Mouse (Mus musculus): Measurements from ENCODE around the gene Washc4.

Gene Washc4

DNA sequence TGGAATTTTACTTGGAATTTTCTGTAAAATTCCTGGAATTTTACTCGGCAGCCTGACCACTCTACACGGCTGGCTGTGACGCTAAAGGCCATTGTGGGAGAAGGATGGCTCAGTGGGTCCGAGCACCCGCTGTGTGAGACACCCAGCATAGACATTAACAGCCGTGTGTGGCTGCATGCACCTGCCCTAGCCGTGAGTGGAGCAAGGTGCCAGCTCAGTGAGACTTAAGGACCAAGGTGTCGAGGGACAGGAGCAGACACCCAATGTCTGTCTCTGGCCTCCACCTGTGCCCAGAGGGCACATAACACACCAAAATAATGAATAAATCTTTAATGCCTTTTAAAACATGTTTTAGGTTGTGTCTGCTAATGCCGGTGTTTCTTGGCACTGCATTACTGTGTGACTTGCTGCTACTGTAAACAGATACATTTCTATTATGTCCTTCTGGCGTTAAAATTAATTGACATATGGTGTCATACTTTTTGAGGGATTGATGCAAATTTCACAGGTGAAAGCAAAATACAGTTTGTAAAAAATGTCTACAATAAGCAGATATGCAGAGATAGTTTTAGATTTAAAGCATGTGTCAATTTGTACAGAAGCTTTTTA, 60.5 kb downstream of the Washc4 start:
- DNase-seq = no peak

DNA sequence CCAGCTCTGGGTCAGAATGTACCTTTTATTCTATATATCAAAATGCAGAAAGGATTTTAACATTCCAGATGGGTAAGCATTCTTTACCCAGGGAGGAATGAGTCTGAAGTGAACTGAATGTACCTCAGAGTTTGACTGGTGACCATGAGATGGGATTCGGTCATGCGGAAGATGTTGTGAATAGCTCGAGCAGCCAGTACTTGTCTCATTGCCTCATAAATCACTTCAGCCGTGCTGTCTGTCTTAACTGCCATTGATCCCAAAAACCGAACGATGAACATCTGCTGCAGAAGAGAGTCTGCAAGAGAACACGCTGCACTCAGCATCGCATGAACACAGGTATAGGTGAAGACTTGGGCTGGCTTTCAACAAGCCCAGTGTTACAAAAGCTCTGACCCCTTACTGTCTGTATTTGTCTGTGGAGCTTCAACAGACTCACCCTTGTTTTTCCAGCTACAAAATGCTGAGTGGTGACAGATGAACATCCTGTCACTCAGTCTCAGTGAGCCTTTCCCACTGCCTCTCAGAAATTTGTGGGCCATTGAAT, 62.2 kb downstream of the Washc4 start:
- DNase-seq = no peak

DNA sequence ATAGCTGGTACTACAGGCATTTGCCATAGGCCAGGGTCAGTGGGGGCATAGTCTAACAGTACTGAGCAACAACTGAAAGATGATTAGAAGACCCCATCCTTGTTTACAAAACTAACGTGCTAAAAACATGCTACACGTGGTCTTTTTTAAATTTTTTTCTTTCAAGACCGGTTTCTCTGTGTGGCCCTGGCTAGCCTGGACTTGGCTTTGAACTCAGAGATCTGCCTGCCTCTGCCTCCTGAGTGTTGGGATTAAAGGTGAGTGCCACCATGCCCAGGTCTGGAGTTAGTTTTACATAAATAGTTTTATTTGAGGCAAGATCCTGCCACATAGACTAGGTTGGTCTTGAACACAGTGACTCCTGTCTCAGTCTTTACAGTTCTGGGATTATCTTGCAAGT, 63.6 kb downstream of the Washc4 start:
- DNase-seq = no peak

DNA sequence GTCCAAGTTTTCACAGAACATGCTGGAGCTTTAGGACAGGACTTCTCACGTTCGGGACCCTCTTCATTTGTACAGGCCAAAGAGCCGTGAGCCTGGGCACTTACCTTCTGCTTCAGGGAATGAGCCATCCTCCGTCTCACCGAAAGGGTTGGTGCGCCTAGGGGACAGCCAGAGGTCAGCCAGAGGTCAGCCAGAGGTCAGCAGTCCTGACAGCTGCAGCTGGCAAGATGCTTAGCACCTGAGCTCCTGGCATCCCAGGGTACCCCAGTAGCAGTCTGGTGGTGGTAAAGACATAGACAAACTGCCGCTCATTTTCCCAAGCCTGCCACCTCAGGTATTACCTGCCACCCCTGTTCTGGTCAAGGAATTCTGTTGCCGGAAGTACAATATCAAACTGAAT, 65.0 kb downstream of the Washc4 start:
- DNase-seq = no peak

DNA sequence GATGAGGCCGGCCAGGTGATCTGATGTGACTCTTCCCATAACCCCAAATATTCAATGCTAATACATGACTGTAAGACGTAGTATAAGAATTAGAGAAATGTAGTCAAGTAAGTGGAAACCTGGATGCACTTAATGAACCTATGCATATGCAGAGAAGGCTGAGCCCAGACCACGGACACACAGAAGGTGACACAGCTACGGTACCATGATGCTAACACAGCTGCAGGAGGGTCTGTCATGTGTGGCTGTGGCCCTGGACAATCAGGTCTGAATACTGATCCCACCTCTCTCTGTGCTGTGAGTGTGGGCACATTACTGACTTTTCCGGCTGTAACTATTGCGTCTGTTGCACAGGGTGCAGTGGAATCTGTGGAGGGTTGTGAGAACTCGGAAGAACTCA, 67.0 kb downstream of the Washc4 start:
- no peak for DNase-seq

DNA sequence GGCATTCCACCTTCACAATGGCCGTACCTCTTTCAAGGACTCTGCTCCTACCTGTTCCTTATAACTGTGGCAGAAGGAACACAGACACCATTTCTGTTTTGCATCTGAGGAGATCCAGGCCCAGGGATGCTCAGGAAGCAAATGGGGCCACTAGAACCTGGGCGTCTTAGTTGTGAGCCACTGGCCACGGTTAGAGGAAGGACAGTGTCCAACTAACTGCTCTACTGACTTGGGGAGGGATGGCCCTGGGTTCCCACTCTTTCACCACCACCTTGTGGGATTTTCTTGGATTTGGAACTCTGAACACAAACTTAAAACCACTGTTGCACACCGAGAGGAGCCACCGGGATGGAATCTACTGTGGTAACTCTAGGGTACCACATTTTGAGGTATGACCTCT, 68.3 kb downstream of the Washc4 start:
- no peak for DNase-seq

DNA sequence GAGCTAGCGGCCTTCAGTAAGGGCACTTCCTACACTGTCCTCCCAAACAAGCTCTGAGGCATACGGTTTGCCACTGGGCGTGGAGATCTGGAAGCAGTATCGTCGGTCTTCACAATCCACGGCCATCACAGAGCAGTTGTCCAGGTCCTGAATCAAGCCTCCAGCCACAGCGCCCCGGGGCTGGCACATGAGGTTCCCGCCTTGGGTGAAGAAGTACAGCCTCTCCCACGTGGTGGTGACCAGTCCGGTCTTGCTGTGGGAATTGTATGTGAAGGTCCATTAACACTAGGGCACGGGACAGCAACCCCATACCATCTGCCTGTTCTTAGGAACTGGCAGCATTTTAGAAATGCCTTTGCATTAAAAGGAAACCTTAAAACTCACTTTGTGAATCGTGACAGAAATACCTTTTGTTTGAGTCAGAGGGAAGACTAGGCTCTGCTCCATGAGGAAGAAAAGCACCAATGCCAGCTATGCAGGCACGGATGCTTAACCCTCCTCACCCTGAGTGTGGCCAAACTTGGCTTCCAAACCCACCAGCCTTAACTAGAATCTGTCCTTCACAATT, 69.2 kb downstream of the Washc4 start:
- no peak for DNase-seq

DNA sequence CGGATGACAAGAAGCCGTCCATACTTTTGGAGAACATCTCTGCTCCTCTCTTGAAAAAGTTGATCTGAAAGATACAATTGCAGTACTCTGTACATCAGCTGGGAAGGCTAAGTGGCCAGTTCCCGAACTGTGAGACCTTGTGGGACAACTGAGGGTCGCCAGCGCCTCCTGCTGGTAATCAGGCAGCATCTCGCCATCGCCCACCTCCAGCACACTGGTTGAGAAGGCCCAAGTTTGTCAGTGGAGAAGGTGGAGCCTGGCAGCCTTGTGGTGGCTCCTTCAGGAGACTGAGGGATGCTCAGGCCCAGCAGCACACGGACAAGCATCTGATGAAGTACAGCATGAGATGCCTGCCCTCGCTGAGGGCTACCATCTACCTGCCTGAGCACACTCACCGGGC, 73.8 kb downstream of the Washc4 start:
- DNase-seq = peak; percentile 44

DNA sequence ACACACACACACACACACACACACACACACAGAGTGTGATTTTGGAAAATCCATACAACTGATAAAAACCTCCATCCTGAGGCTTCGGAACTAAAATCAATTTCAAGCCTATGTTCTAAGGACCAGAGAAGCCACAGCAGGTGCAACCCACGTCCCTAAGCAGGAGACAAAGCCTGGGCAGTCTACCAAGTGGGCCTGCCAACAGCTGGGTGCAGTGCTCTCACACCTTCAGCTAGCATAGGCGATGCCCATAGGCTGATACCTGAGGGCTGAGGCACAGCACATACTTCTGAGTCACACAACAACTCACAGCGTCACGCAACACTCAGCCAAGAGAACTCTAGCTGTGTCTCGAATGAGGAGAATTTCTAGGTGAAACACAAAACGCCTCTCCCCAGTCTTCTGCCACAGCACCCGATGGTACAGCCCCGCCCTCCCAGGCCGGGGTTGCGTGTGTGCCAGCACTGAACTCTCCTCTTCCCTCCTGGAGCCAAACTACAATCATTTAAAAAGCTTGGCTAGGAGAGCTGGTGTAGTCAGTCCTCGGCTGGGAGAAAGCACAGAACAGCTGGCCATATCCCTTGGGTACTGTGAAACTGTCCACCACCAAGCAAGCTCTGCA, 75.4 kb downstream of the Washc4 start:
- DNase-seq = no peak

DNA sequence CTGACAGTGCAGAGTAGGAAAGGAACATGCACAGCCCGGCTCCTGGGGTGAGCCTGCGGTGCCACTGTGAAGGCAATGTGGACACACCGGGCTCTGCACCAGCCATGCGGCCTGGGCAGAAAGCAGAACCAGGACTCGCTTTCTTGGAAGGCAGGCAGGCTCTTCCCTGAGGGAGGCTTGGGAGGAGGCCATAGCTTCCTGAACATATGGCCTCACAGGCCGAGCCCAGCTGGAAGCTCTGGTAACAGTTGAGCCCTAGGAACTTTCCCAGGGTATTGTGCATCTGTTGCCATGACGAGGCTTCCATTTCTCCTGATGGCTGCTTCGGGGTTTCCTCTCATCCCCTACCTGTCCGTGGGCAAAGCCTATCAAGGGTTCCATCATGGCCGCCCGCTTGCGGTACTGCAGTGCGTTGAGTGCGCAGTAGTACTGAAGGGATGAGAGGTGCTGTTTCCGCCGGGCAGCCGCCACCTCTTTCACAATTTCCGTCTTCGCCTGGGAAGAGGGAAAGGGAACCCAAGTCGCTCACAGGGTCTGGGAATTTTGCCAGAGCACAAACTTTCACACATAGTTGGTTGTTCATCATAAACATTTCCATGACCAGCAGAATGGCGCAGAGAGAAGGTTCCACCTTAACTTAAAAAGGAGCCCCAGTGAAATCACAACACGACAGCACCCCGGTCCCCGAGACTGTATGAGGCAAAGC, 77.0 kb downstream of the Washc4 start:
- no peak for DNase-seq

DNA sequence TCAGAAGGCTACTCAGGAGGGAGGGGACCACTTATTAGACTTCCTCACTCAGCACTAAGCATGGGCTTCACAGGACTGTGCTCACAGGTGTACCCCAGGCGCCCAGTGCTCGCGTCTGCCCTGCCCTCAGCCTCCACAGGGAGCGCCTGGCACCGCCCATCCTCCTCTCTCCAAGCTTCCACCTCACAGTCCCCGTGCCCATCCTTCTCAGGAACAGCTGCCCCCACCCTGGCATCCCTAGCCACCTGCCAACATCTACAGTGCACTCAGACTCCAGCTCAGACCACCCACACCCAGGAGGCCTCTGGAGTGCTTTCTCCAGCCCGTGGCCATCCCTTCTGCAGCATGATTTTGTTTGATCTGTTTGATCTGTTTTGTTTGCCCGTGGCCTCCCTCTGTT, 80.5 kb downstream of the Washc4 start:
- DNase-seq = no peak

DNA sequence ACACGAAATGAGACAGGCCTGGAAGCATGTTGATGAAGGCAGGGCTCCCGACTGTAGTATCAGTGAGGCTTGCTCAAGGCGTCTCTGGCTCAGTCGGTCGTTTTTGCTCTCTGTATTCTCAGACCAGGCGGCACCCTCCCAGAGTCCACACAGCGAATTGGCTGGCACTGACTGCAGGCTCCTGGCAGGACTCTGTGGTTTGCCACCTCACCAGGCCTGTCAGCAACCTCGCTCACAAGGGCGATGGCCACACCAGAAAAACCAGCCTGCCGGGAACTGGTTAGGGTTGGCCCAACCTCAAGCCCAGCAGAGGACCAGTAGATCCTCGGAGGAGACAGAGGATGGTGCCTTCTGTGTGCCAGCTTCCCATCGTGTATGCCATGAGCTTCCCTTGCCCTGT, 81.3 kb downstream of the Washc4 start:
- no peak for DNase-seq

DNA sequence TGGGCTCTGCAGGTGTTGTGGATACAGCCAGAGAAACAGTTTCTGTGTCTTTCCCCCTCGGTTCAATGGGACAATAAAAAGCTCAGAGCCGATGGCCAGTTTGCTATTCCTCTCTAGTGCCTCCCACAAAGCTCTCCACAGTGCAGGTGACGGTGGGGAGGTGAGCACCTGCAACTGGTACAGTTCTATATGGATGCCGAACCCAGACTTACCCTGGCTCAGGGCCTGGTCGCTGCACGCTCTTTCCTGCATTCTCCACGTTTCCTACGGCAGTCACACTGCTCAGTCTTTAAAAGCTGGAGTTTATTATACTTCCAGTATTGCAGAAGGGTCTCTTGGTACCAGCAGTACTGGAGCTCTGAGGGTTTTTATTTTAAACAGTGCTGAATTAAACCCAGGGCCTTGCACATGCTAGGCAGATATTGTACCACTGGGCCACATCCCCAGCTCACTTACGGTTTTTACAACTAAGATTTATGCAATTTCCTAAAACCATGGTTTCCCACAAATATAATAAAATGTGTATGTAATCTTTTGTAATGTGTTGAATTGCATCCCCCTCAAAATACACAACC, 83.6 kb downstream of the Washc4 start:
- DNase-seq = no peak

DNA sequence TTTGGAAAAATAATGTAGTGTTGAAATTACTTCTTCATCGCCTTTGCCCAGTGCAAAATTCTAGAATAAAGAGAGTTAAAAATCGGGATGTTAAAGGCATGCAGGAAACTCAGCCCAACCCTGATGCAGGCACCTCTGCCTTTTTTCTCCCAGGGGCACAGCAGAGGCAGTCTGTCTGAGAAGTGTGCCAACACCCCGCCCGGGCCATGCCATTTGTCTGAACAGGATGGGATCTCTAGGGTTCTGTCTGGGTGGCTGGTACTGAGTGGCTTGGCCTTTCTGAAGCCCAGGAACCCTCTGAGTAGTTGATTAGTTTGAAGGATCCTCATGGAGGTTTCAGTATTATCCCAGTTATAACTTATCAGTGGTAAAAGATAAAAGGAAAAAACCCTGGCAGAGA, 84.7 kb downstream of the Washc4 start:
- no peak for DNase-seq

DNA sequence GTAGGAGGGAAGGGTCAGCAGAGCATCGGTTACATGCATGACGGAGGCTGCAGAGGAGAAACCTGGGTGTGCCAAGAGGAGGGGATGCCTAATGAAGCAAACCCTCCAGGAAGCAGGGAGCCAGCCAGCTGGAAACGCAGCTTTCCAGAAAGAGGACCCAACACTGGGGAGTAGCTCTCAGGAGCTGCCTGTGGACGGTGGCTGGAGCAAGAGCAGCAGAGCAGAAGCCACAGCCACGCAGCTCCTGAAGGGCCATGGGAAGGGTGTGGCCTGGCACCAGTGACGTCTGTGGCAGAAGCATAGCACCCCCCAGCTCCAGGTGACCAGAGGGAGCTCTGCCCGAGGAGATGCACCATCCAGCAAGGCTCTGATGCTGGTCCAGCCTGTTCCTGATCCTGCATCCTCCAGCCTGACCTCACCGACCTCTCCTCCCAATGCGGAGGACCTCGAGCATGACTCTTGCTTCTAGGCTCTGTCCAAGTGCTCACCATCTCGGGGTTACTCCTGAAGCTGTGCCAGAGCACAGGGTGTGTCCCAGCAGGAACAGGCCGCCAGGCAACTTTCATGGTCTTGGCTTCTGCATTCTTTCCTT, 85.7 kb downstream of the Washc4 start:
- DNase-seq = no peak

DNA sequence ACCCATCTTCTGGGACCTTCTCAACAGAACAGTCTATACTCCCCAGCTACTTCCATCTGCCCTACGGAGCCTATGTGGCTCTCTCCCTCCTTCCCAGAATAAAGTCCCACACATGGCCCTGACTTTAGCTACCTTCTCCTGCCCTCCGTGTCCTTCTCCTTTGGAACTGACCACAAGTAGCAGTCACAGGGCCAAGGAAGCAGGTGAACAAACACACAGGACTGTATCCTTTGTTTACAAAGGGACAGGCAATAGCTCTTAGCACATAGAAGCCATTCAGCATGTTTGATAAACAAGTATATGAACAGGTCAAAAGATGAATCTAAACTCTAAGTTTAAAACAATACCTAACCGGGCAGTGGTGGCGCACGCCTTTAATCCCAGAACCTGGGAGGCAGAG, 86.3 kb downstream of the Washc4 start:
- no peak for DNase-seq

DNA sequence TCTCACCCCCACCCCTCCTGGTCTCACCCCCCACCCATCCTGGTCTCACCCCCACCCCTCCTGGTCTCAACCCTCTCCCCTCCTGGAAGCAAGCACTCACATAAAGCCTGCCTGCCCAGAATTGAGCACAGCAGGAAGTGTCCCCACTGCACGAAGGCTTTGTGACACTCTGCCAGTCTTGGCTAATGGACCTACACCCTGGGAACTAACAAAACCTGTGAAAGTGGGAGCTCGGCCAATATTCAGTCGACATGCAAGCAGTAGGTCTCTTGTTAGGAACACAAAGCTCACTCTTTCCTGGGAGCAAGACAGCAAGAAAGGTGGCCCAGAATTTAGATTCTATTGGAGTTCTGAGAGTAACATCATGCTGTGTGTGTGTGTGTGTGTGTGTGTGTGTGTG, 87.3 kb downstream of the Washc4 start:
- no peak for DNase-seq

DNA sequence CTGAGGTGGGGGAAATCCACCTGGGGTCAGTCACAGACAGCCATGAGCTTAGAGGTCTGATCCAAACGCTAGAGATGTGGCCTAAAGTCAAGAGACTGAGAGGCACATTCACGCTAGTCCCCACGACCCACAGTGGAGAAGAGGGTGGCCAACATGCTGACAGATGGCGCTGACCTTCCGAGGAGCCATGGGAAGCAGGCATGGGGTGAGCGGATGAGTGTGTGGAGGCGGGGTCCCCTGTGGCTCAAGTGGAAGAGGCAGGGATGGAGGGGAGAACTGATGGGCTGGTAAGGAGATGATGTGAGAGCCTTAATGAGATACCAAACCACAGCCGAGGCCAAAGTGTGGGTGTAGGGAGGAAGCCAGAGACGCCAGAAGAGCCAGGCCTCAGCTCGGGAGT, 88.2 kb downstream of the Washc4 start:
- DNase-seq = no peak

DNA sequence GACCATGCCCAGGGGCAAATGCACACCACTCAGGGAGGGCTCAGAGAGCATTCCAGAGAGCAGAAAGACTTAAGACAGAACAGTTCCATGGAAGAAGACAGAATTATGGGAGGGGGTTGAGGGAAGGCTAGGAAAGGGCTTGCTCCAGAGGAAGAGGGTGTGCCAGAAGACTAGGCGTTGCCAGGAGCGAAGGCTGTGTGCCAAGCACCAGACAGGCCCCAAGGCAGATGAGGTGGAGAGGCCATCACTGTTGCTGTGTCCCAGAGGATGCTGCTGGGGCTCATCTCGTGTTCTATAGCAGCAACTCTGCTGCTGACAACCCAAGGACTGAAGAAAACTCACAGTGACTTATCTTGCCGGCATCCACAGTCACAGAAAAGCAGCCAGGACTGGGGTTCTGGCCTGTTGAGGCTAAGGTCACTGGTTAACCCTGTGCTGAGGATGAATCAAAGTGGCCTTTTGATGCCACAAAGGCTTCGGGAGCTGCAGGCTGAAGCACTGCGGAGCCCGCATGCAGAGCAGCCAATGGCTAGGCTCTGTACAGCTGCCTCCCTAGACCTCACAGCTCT, 89.3 kb downstream of the Washc4 start:
- no peak for DNase-seq

DNA sequence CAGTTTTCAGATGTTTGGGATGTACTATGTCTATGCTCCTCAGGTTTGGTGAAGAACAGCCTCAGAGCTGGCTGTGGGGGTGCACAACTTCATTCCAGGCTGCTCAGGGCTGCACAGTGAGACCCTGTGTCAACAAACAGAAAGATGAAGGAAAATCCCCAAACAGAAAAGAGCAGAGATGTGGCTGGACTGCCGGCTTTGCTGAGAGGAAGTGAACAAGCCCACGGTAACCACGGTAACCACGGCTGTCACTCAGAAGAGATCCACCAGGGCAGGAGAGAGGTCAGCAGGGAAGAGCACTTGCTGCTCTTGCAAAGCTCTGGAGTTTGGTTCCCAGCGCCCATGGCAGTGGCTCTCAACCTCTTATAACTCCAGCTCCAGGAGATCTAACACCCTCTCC, 90.9 kb downstream of the Washc4 start:
- DNase-seq = peak; percentile 25

DNA sequence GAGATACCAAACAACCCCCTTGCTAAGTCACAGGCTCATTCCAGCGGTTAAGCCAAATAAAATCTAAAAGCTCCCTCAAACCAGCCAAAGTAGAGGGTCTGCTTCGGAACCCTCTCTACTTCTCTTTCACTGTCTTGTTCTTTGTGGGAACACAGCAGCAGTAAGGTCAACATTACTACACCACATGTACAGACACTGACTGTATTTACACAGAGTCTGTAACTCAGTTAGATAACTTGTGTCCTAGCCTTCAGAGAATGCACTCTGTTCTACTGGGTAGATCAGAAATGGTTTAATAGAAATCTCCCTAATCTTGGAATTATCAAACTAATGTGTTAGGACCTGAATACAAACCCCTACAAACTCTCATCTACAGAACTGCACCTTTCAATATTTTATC, 92.6 kb downstream of the Washc4 start:
- DNase-seq = no peak

DNA sequence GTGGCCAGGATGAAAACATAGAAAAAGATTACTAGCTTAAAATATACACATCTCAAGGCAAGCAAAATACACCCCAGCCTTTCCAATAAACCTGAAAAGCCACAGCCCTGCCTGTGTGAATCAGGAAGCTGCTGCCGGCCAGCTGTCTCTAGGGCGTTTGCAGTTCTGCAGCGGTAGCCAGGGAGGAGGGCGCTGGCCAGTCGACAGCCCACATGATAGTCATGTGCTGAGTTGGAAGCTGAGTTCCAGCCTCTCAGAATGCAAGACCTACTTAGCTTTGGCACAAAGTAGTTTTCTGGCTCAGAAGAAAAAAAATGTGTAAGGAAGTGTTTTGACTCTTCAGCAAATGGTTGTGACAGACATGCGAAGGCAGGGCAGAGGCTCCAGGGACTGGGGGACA, 93.7 kb downstream of the Washc4 start:
- peak; percentile 75 for DNase-seq

DNA sequence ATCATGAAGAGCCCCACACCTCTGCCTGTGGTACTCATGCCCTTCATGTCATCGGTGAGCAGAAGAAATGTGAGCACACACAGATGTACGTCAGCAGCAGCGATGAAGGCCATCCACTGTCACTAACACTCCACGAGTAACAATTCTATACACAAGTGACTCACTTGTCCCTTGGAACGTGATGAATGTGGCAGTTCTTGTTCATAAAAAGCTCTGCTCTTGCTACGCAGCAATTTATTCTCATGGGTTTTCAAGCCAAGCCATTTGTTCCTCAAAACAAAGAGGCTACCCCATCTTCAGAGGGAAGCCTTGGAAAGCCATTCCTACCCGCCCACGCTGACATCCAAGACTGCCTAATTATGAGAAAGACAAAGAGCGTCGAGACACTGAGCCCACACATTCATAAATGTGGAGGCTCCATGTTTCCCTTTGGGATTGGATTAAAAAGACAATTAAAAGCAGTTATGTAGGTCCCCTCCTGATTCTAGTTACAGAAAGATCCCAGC, 96.4 kb downstream of the Washc4 start:
- no peak for DNase-seq
